Mouse (Mus musculus): ENCODE data around the gene Wdr54. TPM values are rescaled to one million over a fixed set of nuclear protein-coding genes. Genes with fewer than 3 reads are reported as not detected.

Gene Wdr54
- total and polyA plus RNA-seq, 2 experiments from 2014 or later: 8.5 to 20.0 TPM

DNA sequence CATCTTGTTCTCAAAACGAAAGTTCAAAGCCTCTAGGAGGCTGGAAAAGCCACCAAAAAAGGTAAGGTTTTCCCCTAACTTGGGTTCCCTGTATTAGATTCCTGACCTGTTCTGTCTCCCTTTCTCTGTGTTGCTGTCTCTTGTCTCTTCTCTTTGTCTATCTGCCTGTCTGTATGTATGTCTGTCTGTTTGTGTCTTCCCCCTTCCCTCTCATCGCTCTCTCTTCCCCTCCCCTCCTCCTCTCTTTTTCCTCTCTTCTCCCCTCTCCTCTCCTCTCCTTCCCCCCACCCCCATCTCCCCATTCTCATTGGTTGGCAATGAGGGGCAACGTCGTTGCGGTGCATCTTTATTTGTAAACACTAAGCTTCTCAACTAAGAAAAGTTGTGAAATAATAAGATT, 30.9 kb downstream of the Wdr54 start, which contains the start of gene Ino80b:
Gene Ino80b, minus strand, starts transcription at position 101 of the 400 bp plus-strand sequence.
- WGBS: 26% methylated on average over 5 of the region's 5 CpGs
- H3K9ac ChIP-seq (replicated peaks; ENCODE audit: low read length): peak within 1 kb of the TSS; percentile 43
- DNase-seq (ENCODE audit: low spot score) (no peak), ATAC-seq (no peak)
- H3K4me1 ChIP-seq (ENCODE audit: insufficient read depth, low read length): peaks cover 15% of the 10 kb centered on the region
- no peaks in the 10 kb centered on the region for H3K27me3 ChIP-seq (ENCODE audit: insufficient read depth, low read length)
- H3K4me2 ChIP-seq (ENCODE audit: low read depth, low read length): peak within 1 kb of the TSS; percentile 96
- H3K27ac ChIP-seq: no peak within 1 kb of the TSS
- H3K4me3 ChIP-seq (ENCODE audit: low read length): peak within 1 kb of the TSS; percentile 75
- no peaks in the 10 kb centered on the region for H3K36me3 ChIP-seq (ENCODE audit: insufficient read depth, low read length)
- TF ChIP-seq CTCF (IDR thresholded peaks at IDR 0.05; ENCODE audit: low read depth): no peak
- no peaks in the 10 kb centered on the region for H3K9me3 ChIP-seq (ENCODE audit: low read length)

DNA sequence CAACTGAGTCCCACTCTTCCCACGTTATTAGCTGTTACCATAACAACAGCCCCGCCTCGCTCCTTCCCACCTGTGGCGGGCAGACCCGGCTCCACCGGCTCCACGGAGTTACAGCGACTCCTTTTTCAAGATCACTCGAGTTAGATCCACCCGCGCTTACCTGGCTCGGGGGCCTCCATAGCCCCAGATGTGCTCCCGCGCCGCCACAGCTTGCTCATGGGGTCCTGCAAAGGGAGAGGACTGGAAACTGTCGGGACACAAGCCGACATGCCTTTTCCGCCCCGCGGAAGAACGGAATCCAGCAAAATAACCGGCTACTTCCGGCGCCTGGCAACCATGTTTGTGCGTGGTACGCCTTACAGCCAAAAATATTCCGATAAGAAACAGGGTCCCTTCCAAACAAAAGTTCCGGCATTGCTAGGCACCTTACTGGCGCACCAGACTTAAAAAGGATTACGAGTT, 31.3 kb downstream of the Wdr54 start:
- no peaks in the 10 kb centered on the region for H3K9me3 ChIP-seq (ENCODE audit: low read length)
- H3K27me3 ChIP-seq (ENCODE audit: insufficient read depth, low read length): no peaks in the 10 kb centered on the region
- no peak for TF ChIP-seq CTCF (IDR thresholded peaks at IDR 0.05; ENCODE audit: low read depth)
- under 1% methylated on average over 30 of the region's 30 CpGs for WGBS
- DNase-seq (ENCODE audit: low spot score): peak; percentile 98
- peak overlapping the region; percentile 43 for H3K9ac ChIP-seq (replicated peaks; ENCODE audit: low read length)
- H3K36me3 ChIP-seq (ENCODE audit: insufficient read depth, low read length): no peaks in the 10 kb centered on the region
- H3K27ac ChIP-seq: no peak overlapping the region
- H3K4me3 ChIP-seq (ENCODE audit: low read length): peak overlapping the region; percentile 75
- ATAC-seq: peak; percentile 17; the same call in 1 of the 2 replicates
- H3K4me2 ChIP-seq (ENCODE audit: low read depth, low read length): peak overlapping the region; percentile 96
- peaks cover 20% of the 10 kb centered on the region for H3K4me1 ChIP-seq (ENCODE audit: insufficient read depth, low read length)

GRCm38 (mm10) chr6:83122961-83123360, 33.2 kb downstream of the Wdr54 start:
- DNase-seq (ENCODE audit: low spot score): no peak
- H3K4me3 ChIP-seq (ENCODE audit: low read length): no peak overlapping the region
- H3K27me3 ChIP-seq (ENCODE audit: insufficient read depth, low read length): no peaks in the 10 kb centered on the region
- H3K4me1 ChIP-seq (ENCODE audit: insufficient read depth, low read length): peaks cover 22% of the 10 kb centered on the region
- H3K36me3 ChIP-seq (ENCODE audit: insufficient read depth, low read length): 0 out of 2 replicates have a peak, but pooled peaks cover 8% of the 10 kb centered on the region
- no peak for TF ChIP-seq CTCF (IDR thresholded peaks at IDR 0.05; ENCODE audit: low read depth)
- no peak overlapping the region for H3K4me2 ChIP-seq (ENCODE audit: low read depth, low read length)
- H3K9ac ChIP-seq (replicated peaks; ENCODE audit: low read length): no peak overlapping the region
- no peaks in the 10 kb centered on the region for H3K9me3 ChIP-seq (ENCODE audit: low read length)
- no peak overlapping the region for H3K27ac ChIP-seq
- WGBS: 57% methylated on average over 5 of the region's 5 CpGs
- ATAC-seq: no peak

- Histone ChIP-seq H3K9me3 (ENCODE audit: low read length) (no peaks in the 10 kb centered on the region), H3K36me3 (ENCODE audit: insufficient read depth, low read length) (0 out of 2 replicates have a peak, but pooled peaks cover 9% of the 10 kb centered on the region), H3K27me3 (ENCODE audit: insufficient read depth, low read length) (no peaks in the 10 kb centered on the region), H3K9ac (replicated peaks; ENCODE audit: low read length) (peak overlapping the region; percentile 80), H3K4me3 (ENCODE audit: low read length) (peak overlapping the region; percentile 74), H3K27ac (peak overlapping the region; percentile 95), H3K4me1 (ENCODE audit: insufficient read depth, low read length) (peaks cover 22% of the 10 kb centered on the region), H3K4me2 (ENCODE audit: low read depth, low read length) (peak overlapping the region; percentile 98)
- peak; percentile 52 for DNase-seq (ENCODE audit: low spot score)
- ATAC-seq: no peak; the same call in 1 of the 2 replicates
- under 1% methylated on average over 40 of the region's 52 CpGs for WGBS
- no peak for TF ChIP-seq CTCF (IDR thresholded peaks at IDR 0.05; ENCODE audit: low read depth)
Observed at GRCm38 (mm10) chr6:83121863-83122710, 34.1 kb downstream of the Wdr54 start.

- H3K4me1 ChIP-seq (ENCODE audit: insufficient read depth, low read length): peaks cover 28% of the 10 kb centered on the region
- H3K9ac ChIP-seq (replicated peaks; ENCODE audit: low read length): peak within 1 kb of the TSS; percentile 80
- under 1% methylated on average over 38 of the region's 38 CpGs for WGBS
- DNase-seq (ENCODE audit: low spot score): peak; percentile 97
- H3K9me3 ChIP-seq (ENCODE audit: low read length): no peaks in the 10 kb centered on the region
- peak within 1 kb of the TSS; percentile 98 for H3K4me2 ChIP-seq (ENCODE audit: low read depth, low read length)
- no peaks in the 10 kb centered on the region for H3K27me3 ChIP-seq (ENCODE audit: insufficient read depth, low read length)
- ATAC-seq: peak; percentile 96
- 0 out of 2 replicates have a peak, but pooled peaks cover 9% of the 10 kb centered on the region for H3K36me3 ChIP-seq (ENCODE audit: insufficient read depth, low read length)
- peak within 1 kb of the TSS; percentile 74 for H3K4me3 ChIP-seq (ENCODE audit: low read length)
- no peak; the same call in 1 of the 2 replicates for TF ChIP-seq CTCF (IDR thresholded peaks at IDR 0.05; ENCODE audit: low read depth)
- peak within 1 kb of the TSS; percentile 95 for H3K27ac ChIP-seq
Observed at GRCm38 (mm10) chr6:83120930-83121862, 35.0 kb downstream of the Wdr54 start, which contains the start of gene Wbp1. TSS of gene Wbp1 (minus strand) at chr6:83121559.

- WGBS: 39% methylated on average over 7 of the region's 7 CpGs
- Histone ChIP-seq H3K9ac (replicated peaks; ENCODE audit: low read length) (0 out of 2 replicates have a peak overlapping the region, but pooled peaks have one; percentile 76), H3K27me3 (ENCODE audit: insufficient read depth, low read length) (no peaks in the 10 kb centered on the region), H3K36me3 (ENCODE audit: insufficient read depth, low read length) (0 out of 2 replicates have a peak, but pooled peaks cover 9% of the 10 kb centered on the region), H3K9me3 (ENCODE audit: low read length) (no peaks in the 10 kb centered on the region), H3K4me2 (ENCODE audit: low read depth, low read length) (peak overlapping the region; percentile 98; the same call in 1 of the 2 replicates), H3K27ac (no peak overlapping the region), H3K4me3 (ENCODE audit: low read length) (no peak overlapping the region), H3K4me1 (ENCODE audit: insufficient read depth, low read length) (peaks cover 31% of the 10 kb centered on the region)
- ATAC-seq (no peak), DNase-seq (ENCODE audit: low spot score) (no peak)
- TF ChIP-seq CTCF (IDR thresholded peaks at IDR 0.05; ENCODE audit: low read depth): no peak
Observed at GRCm38 (mm10) chr6:83119734-83120051, 36.5 kb downstream of the Wdr54 start.

All from hindbrain, postnatal 0 days (tissue).